Comparison of ENCODE assay signal across 14 mouse cellular contexts in the genomic region with DNA sequence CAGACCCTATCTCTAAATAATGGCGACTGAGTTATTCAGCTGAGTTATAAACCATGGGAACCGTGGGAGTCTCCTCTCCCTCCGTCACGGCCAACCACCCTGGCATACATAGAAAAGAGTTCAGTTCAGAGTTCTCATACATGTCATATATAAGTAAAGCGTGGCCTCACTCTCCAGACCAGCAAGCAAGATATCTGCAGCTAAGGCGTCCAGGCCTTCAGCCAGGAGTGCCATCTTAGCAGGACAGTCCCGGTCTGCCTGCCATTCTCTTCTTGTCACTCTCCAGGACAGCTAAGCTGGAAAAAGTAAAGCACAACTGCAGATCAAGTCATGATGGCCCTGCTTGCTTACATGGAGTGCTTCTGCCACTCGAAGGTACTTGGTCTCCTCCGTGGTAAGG.
"Had no signal": no experiment of that assay in that cellular context is flagged by ENCODE, and none has a peak within 500 bp of the region (broad histone marks: within the 10 kb centered on the region; RNA-seq: fewer than 3 reads in every experiment).

No protein-coding gene starts in this region.

- H3K4me1 ChIP-seq: heart, embryonic 13.5 days; heart, embryonic 15.5 days; hindbrain, embryonic 10.5 days; hindbrain, embryonic 12.5 days; intestine, embryonic 15.5 days; limb, embryonic 10.5 days; limb, embryonic 12.5 days; liver, embryonic 13.5 days; liver, embryonic 15.5 days had no signal

- H3K4me3 ChIP-seq: heart, adult 2 months; heart, embryonic 13.5 days; heart, embryonic 15.5 days; hindbrain, embryonic 10.5 days; hindbrain, embryonic 12.5 days; intestine, embryonic 15.5 days; left cerebral cortex, adult 2 months; limb, embryonic 10.5 days; limb, embryonic 12.5 days; liver, embryonic 13.5 days; liver, embryonic 15.5 days had no signal

- H3K27ac ChIP-seq: heart, adult 2 months; heart, embryonic 13.5 days; heart, embryonic 15.5 days; hindbrain, embryonic 10.5 days; hindbrain, embryonic 12.5 days; hindbrain, embryonic 14.5 days; intestine, embryonic 15.5 days; left cerebral cortex, adult 2 months; limb, embryonic 10.5 days; limb, embryonic 12.5 days; liver, embryonic 13.5 days; liver, embryonic 15.5 days had no signal

- DNase-seq: kidney, postnatal 4 days; liver; liver, embryonic 13.5 days had no signal
